Mouse (Mus musculus) kidney, embryonic 14.5 days (tissue): ENCODE results near the gene Pnp. TPM values are rescaled to one million over a fixed set of nuclear protein-coding genes. Genes with fewer than 3 reads are reported as not detected.
"Not testable (repeated sequence)": the region's sequence is repeated elsewhere in the genome, so short reads cannot be mapped to it uniquely, and the experiment has no call there.

Source experiments
- ATAC-seq: fragments of 200-750 bp; cut with Nextera tagmentation; 2 replicates; pipeline ENCODE4 v1.8.0; 2017; ENCODE audit warnings: moderate number of reproducible peaks, mild to moderate bottlenecking, moderate TSS enrichment, moderate library complexity; ENCODE audit not compliant: low FRiP score, low TSS enrichment
- H3K27ac ChIP-seq: fragments of 300-500 bp; sonication (generic); 2 replicates; pipeline ENCODE4 v1.5.1; 2014; ENCODE audit warnings: low read depth, mild to moderate bottlenecking, low read length, moderate library complexity, mixed read lengths
- H3K27me3 ChIP-seq: fragments of 300-500 bp; sonication (generic); 2 replicates; pipeline ENCODE4 v1.6.1; 2014; ENCODE audit warnings: mild to moderate bottlenecking, low read length; ENCODE audit not compliant: control insufficient read depth, insufficient read depth
- H3K36me3 ChIP-seq: fragments of 300-500 bp; sonication (generic); 2 replicates; pipeline ENCODE4 v1.6.1; 2014; ENCODE audit warnings: low read length, mixed read lengths; ENCODE audit not compliant: control insufficient read depth, insufficient read depth
- H3K4me1 ChIP-seq: fragments of 300-500 bp; sonication (generic); 2 replicates; pipeline ENCODE4 v1.6.1; 2014; ENCODE audit warnings: low read length, mixed read lengths; ENCODE audit not compliant: control insufficient read depth, insufficient read depth
- H3K4me2 ChIP-seq: fragments of 300-500 bp; sonication (generic); replicated peaks from 2 replicates; pipeline ENCODE4 v1.6.1; 2014; ENCODE audit warnings: low read depth, mild to moderate bottlenecking, low read length
- H3K4me3 ChIP-seq: fragments of 300-500 bp; sonication (generic); 2 replicates; pipeline ENCODE4 v1.5.1; 2014; ENCODE audit warnings: mild to moderate bottlenecking, low read length
- H3K9ac ChIP-seq: fragments of 300-500 bp; sonication (generic); 2 replicates; pipeline ENCODE4 v1.6.1; 2014; ENCODE audit warnings: low read depth, mild to moderate bottlenecking, low read length, moderate library complexity
- H3K9me3 ChIP-seq: fragments of 300-500 bp; sonication (generic); 2 replicates; pipeline ENCODE4 v1.6.1; 2016; ENCODE audit warnings: low read length; ENCODE audit not compliant: control insufficient read depth
- WGBS: fragments of 180-500 bp; shearing (Covaris S2); extraction: QIAGEN DNeasy Blood & Tissue Kit; methylation state at CpG from one replicate; pipeline ENCODE4 v1.1.7; 2014; 5-methylcytosine and 5-hydroxymethylcytosine counted together
- polyA plus RNA-seq: library from polyadenylated mRNA; unstranded; fragments of >200 nt; fragmentation: Nextera tagmentation; extraction: Ambion mirVana; gene quantifications from 2 replicates; pipeline ENCODE4 v1.2.1, GENCODE M21; 2014

Pnp gene
- polyA plus RNA-seq, 1 experiment from 2014 or later, result 80.6 TPM

- Histone ChIP-seq H3K4me3 (no peak overlapping the region), H3K9me3 (no peaks in the 10 kb centered on the region), H3K36me3 (no peaks in the 10 kb centered on the region), H3K27ac (no peak overlapping the region), H3K9ac (no peak overlapping the region), H3K27me3 (no peaks in the 10 kb centered on the region), H3K4me2 (no peak overlapping the region), H3K4me1 (0 out of 2 replicates have a peak, but pooled peaks cover 3% of the 10 kb centered on the region)
- 67% methylated on average over 5 of the region's 5 CpGs for WGBS
- ATAC-seq, result no peak
These were observed 37.5 kb downstream of the Pnp start for GRCm38 (mm10) chr14:50968216-50968980.

GRCm38 (mm10) chr14:50969041-50969440 lies 38.2 kb downstream of the Pnp start:
- no peak overlapping the region for H3K4me2 ChIP-seq
- H3K9ac ChIP-seq, result no peak overlapping the region
- no peaks in the 10 kb centered on the region for H3K27me3 ChIP-seq
- no peak overlapping the region for H3K4me3 ChIP-seq
- H3K9me3 ChIP-seq, result no peaks in the 10 kb centered on the region
- H3K4me1 ChIP-seq, result 0 out of 2 replicates have a peak, but pooled peaks cover 3% of the 10 kb centered on the region
- no peak for ATAC-seq
- WGBS, result 6% methylated on average over 1 of the region's 1 CpGs
- H3K27ac ChIP-seq, result no peak overlapping the region
- no peaks in the 10 kb centered on the region for H3K36me3 ChIP-seq

- H3K9me3 ChIP-seq, result no peaks in the 10 kb centered on the region
- no peak overlapping the region for H3K4me3 ChIP-seq
- 0 out of 2 replicates have a peak, but pooled peaks cover 3% of the 10 kb centered on the region for H3K4me1 ChIP-seq
- no peak overlapping the region for H3K27ac ChIP-seq
- H3K9ac ChIP-seq, result no peak overlapping the region
- H3K36me3 ChIP-seq, result no peaks in the 10 kb centered on the region
- no peaks in the 10 kb centered on the region for H3K27me3 ChIP-seq
- H3K4me2 ChIP-seq, result no peak overlapping the region
- 37% methylated on average over 12 of the region's 12 CpGs for WGBS
- ATAC-seq, result no peak
These were observed 39.0 kb downstream of the Pnp start for GRCm38 (mm10) chr14:50969558-50970544.

- Histone ChIP-seq H3K4me2 (no peak overlapping the region), H3K9me3 (no peaks in the 10 kb centered on the region), H3K36me3 (no peaks in the 10 kb centered on the region), H3K4me1 (0 out of 2 replicates have a peak, but pooled peaks cover 3% of the 10 kb centered on the region), H3K9ac (no peak overlapping the region), H3K27ac (no peak overlapping the region), H3K4me3 (no peak overlapping the region), H3K27me3 (no peaks in the 10 kb centered on the region)
- 56% methylated on average over 1 of the region's 1 CpGs for WGBS
- ATAC-seq, result no peak
These were observed 39.9 kb downstream of the Pnp start for GRCm38 (mm10) chr14:50970822-50971221.

- WGBS, result 84% methylated on average over 5 of the region's 5 CpGs
- not testable (repeated sequence) for ATAC-seq, H3K4me2 ChIP-seq, H3K27ac ChIP-seq, H3K9me3 ChIP-seq, H3K4me3 ChIP-seq, H3K36me3 ChIP-seq, H3K27me3 ChIP-seq, H3K9ac ChIP-seq, H3K4me1 ChIP-seq
These were observed 42.2 kb downstream of the Pnp start for GRCm38 (mm10) chr14:50973054-50973453.

GRCm38 (mm10) chr14:50973700-50974099 lies 42.8 kb downstream of the Pnp start:
- no peaks in the 10 kb centered on the region for H3K9me3 ChIP-seq
- no peak for ATAC-seq

GRCm38 (mm10) chr14:50975001-50975400 lies 44.1 kb downstream of the Pnp start:
- H3K4me1 ChIP-seq, result no peaks in the 10 kb centered on the region
- no peaks in the 10 kb centered on the region for H3K9me3 ChIP-seq
- WGBS, result 73% methylated on average over 5 of the region's 5 CpGs
- no peak overlapping the region for H3K4me2 ChIP-seq
- no peaks in the 10 kb centered on the region for H3K36me3 ChIP-seq
- H3K27ac ChIP-seq, result no peak overlapping the region
- no peak for ATAC-seq
- H3K27me3 ChIP-seq, result no peaks in the 10 kb centered on the region
- H3K9ac ChIP-seq, result no peak overlapping the region
- no peak overlapping the region for H3K4me3 ChIP-seq

More at GRCm38 (mm10) chr14:50973700-50974099, 42.8 kb downstream of the Pnp start:
- no peak overlapping the region for H3K9ac ChIP-seq
- no peaks in the 10 kb centered on the region for H3K27me3 ChIP-seq
- H3K27ac ChIP-seq, result no peak overlapping the region
- H3K4me2 ChIP-seq, result no peak overlapping the region
- no peak overlapping the region for H3K4me3 ChIP-seq
- no peaks in the 10 kb centered on the region for H3K36me3 ChIP-seq
- 28% methylated on average over 4 of the region's 4 CpGs for WGBS
- 0 out of 2 replicates have a peak, but pooled peaks cover 3% of the 10 kb centered on the region for H3K4me1 ChIP-seq

GRCm38 (mm10) chr14:50976674-50977073 lies 45.8 kb downstream of the Pnp start:
- H3K36me3 ChIP-seq, result no peaks in the 10 kb centered on the region
- H3K27me3 ChIP-seq, result no peaks in the 10 kb centered on the region
- H3K27ac ChIP-seq, result no peak overlapping the region
- H3K4me2 ChIP-seq, result no peak overlapping the region
- H3K9me3 ChIP-seq, result no peaks in the 10 kb centered on the region
- H3K9ac ChIP-seq, result no peak overlapping the region
- ATAC-seq, result no peak
- H3K4me3 ChIP-seq, result no peak overlapping the region
- H3K4me1 ChIP-seq, result peaks cover 7% of the 10 kb centered on the region; the same call in 1 of the 2 replicates
- 21% methylated on average over 9 of the region's 9 CpGs for WGBS
